Mouse (Mus musculus): ENCODE measurements around the gene Slc35f3. TPM values are rescaled to one million over a fixed set of nuclear protein-coding genes. Genes with fewer than 3 reads are reported as not detected.

Slc35f3 gene
- total RNA-seq, 1 experiment from 2014 or later: not detected

DNA sequence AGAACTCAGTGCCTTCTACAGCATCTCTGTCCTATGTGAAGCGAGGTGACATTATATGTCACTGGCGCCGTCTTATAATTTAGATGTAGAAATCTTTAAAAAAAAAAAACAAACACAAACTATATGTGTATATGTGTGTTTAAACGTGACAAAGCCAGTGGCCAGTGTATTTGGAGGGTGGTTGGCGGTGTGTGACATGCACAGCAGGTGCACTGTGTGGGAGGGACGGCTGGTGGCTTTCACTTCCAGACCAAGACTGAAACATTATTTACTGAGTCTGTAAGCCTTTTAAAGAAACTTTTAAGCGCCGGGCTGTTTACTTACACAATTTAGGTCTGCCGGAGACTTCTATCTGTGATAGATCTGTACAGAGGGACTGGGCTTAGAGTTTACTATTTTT is 97.0 kb downstream of the Slc35f3 start:
- no peak for ATAC-seq (replicated peaks; ENCODE audit: low read depth, poor library complexity, severe bottlenecking)

DNA sequence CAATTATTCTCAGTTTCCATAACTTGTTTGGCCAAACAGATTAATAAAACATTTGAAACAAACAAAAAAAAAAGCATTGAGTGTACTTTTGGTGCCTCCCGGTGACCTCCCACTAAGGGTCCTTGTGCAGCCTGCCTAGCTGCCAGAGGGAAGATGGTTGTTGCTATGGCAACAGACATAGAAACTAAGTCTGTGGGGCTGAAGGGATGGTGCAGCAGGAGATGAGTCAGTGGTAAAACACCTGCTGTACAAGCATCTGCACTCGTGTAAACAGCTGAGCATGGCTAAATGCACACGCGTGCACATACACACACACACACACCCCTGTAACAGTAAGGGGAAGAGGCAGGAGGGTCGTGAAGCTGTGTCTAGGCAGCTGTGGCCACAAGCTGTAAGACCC is 97.6 kb downstream of the Slc35f3 start:
- ATAC-seq (replicated peaks; ENCODE audit: low read depth, poor library complexity, severe bottlenecking): no peak

DNA sequence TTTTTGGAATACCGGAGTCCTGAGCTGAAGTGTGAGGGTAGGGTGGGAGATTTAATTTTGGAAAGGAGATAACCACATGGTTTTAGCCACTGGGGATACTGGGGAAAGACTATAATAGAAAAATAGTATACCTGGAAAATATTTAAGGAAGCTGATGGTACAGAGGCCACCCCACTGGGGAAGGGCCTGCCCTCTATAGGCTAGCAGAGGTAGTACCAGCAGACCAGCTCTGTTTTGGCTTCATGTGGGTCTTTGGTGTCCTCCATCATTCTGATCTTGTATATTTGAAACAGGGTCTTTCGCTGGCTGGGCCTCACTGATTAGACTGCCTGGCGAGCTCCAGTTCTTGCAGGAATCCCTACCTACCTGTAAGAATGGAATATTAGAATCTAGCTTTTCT is 100.0 kb downstream of the Slc35f3 start:
- ATAC-seq (replicated peaks; ENCODE audit: low read depth, poor library complexity, severe bottlenecking): peak; percentile 71

DNA sequence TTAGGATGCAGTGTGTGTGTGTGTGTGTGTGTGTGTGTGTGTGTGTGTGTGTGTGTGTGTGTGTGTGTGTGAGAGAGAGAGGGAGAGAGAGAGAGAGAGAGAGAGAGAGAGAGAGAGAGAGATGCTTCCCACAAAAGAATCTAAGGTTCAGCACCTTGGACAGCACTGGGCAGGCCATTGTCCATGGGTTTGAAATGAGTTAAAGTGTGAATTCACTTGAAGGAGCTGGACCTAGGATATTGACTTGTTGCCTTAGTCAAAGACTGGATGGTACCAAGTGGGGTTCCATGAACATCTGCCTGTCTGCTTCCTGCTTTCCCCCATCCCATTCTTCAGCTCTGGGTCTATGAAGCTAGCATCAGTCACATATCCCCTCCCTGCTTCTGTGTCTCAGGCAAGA is 106.2 kb downstream of the Slc35f3 start:
- ATAC-seq (replicated peaks; ENCODE audit: low read depth, poor library complexity, severe bottlenecking): peak; percentile 50; the same call in 1 of the 2 replicates

DNA sequence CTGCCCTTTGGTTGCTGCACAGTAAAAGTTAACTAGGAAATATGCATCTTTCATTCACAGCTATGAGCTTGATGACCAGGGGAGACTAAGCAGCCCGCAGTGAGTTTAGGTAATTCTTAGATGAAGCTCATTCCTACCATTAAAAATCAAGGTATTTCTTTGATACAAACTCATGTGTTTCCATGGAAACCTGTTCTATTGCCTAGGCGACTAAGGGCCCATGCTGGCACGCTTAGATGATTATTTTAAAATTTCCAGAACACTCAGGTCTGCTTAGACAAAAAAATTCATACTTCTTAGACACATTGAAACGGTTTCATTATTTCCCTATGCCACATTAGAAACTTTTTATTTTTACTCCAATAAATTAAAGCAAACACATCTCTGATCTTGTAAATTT is 106.7 kb downstream of the Slc35f3 start:
- ATAC-seq (replicated peaks; ENCODE audit: low read depth, poor library complexity, severe bottlenecking): no peak

DNA sequence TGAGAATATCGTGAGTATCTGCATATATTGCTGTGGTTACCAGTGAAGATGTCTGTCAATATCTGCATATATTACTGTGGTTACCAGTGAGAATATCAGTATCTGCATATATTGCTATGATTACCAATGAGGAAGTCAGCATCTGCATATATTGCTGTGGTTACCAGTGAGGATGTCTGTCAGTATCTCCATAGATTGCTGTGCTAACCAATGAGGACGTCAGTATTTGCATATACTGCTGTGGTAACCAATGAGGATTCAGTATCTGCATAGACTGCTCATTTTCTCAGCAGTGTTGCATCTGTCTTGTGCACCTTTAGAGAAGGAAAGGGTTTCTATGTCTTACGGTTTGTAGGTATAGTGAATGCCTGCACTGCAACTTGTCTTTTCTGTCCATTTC is 122.5 kb downstream of the Slc35f3 start:
- peak; percentile 29; the same call in 1 of the 2 replicates for ATAC-seq (replicated peaks; ENCODE audit: low read depth, poor library complexity, severe bottlenecking)

DNA sequence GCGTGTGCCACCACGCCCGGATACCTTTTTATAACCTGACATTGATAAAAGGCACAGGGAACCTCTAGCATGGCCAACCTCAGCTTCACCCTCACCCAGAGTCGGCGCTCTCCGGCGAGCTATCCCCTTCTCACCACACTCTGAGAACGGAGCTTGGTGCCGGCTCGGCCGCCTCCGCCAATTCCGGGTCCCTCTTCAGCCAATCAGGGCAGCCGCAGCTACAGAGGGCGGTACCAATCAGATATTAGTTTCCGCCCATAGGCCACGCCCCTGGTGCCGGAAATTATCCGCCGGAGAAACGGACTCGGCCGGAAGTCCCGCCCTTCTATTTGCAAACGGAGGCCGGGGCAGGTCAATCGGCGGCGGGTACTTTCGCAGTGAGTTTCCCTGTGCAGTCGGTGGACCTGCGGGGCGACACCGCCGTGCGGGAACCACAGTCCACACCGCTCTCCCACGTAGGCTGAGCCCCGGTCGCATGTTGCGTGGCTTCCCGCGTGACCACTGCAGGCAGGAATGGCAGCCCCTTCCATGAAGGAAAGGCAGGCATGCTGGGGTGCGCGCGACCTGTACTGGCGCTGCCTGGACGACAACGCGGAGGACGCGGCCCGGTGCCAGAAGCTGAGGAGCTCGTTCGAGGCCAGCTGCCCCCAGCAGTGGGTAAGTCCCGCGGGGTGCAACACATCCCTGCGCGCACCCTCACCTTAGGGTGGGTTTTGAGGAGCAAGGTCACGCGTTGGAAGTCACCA is 124.0 kb downstream of the Slc35f3 start, which contains the start of gene Coa6:
Coa6 (plus strand) TSS at position 342 of the 746 bp plus-strand sequence.
- ATAC-seq (replicated peaks; ENCODE audit: low read depth, poor library complexity, severe bottlenecking): peak; percentile 95

DNA sequence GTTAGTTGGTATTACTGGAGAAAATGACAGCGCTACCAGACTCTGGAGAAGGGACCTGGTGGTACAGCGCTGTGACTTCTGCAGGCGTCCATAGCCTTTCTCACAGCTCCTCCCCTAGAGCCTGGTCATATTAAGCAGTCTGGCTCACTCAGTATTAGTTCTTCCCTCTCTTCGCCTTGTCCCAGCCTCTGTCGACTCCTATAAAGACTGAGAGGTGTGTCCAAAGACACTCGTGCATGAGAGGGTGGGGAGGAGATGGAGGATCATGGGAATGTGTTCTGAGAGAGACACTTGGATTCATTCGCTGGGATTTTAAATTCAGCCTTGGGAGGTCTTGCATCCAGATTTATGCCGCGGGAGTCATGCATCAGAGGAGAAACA is 124.6 kb downstream of the Slc35f3 start:
- peak; percentile 30 for ATAC-seq (replicated peaks; ENCODE audit: low read depth, poor library complexity, severe bottlenecking)

DNA sequence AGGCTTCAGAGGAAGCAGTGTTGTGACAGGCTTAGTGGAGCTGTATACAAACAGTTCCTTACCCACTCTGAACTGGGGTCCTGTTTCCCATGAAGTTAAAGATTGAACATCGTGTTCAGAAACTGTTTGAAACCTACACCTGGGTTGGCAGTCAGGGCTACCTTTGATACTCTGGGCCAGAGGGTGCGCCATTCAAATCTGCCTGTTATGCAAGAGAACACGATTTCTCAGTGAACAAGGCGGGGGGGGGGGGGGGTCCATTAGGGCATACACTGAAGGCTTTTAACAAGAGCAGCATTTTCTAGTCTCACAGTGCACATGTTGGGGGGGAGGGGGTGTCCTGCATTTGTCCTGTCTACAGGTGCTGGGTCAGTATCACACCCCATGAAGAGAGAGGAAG is 125.8 kb downstream of the Slc35f3 start:
- no peak for ATAC-seq (replicated peaks; ENCODE audit: low read depth, poor library complexity, severe bottlenecking)

DNA sequence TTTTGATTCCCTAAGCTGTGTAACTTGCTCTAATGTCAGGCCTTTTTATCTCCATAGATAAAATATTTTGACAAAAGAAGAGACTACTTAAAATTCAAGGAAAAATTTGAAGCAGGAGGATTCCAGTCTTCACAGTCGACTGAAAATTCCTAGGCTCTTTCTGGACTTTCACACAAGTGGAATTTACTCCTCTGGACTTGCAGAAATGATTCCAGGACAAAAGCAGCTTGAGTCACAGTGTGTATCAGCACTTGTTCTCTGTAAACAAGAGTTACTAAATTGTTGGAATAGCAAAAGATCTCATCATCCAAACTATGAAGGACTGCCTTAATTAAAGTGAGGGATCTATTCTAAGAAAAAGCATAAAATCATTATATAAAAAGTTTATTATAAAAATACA is 126.6 kb downstream of the Slc35f3 start:
- no peak for ATAC-seq (replicated peaks; ENCODE audit: low read depth, poor library complexity, severe bottlenecking)

DNA sequence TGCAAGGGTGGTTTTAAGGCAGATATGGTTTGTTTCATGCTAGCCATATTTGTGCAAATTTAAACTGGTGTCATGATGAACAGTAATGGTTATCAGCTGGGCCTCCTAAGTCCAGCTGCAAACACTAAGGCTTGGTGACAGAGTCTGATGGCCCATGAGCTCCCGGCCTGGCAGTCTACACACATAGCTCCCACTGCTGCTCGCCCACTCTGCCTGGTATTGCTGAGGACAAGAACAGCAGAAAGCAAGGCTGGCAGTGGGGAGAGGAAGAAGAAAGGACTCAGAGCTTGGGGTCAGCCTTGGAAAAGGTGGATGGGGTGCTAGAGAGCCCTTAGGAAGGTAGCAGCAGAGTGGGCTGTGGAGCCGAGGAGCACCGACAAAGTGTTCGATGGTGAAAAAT is 131.3 kb downstream of the Slc35f3 start:
- no peak for ATAC-seq (replicated peaks; ENCODE audit: low read depth, poor library complexity, severe bottlenecking)

DNA sequence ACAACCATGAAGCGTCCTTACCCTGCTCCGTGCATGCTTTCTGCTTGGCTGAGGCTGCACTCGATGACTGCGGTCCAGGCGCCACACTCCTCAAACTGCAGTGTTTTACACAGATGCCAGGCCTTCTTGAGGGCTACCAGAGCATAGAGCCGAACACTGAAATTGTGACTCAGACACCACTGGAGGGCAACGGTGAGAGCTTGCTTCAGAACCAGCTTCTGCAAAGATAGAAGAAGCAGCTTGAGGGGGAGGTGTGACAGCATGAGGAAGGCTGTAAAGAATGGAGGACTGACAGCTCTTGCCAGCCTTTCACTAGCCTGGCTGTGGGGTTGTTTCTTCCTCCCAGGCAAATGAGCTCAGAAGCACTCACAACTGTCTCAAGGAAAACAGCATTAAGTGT is 135.5 kb downstream of the Slc35f3 start:
- no peak for ATAC-seq (replicated peaks; ENCODE audit: low read depth, poor library complexity, severe bottlenecking)

DNA sequence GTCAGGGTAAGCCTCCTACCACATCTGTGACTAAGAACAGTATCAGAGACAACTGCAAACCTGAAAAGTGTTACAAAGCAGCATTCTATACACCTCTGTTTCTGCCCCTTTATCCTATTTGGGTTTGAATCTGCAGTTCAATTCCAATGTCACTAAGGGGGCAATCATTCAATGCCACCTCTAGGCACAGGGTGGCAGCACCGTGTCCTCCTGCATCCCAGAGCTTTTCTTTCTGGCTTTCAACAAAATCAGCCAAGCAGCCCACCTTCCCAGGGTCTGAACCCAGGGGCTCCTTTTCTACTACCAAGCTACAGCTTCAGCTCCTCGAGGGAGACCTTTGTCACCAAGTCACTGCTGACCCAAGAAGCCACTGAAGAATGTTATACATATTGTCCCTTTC is 140.6 kb downstream of the Slc35f3 start:
- no peak for ATAC-seq (replicated peaks; ENCODE audit: low read depth, poor library complexity, severe bottlenecking)

Other genes with a start within 250 kb of the Slc35f3 start
- 25.9 and 52.0 TPM in 2 replicates for gene Coa6, start 124.0 kb downstream of the Slc35f3 start, total RNA-seq (2017)
- 12.4 and 16.4 TPM in 2 replicates for gene Tarbp1, start 176.5 kb downstream of the Slc35f3 start, total RNA-seq (2017)

Measured in common myeloid progenitor, adult 5-6 weeks (primary cell).